In the genomic region with DNA sequence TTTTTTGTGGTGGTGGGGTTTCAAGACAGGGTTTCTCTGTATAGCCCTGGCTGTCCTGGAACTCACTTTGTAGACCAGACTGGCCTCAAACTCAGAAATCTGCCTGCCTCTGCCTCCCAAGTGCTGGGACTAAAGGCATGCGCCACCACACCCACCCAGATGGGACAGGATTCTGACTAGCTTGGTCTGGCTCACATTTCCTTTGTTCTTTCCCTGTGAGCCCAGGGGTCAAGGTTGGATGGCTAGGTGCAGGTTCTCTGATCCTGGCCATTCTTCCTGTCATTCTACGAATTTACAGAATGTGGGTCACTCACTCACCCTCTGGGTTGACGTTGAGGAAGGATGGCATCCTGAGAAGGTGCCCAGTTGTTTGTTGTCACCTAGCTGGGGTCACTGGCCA, we compare ENCODE assay signal across 8 mouse cellular contexts.
DNase-seq lines count a peak whose midpoint lies in the region; ATAC-seq and TF ChIP-seq lines count a peak whose summit lies in the region.
"Not testable (repeated sequence)": the region's sequence is repeated elsewhere in the genome, so short reads cannot be mapped to it uniquely, and the experiment has no call there.

No protein-coding gene starts in this region.

- not testable (repeated sequence) for H3K9me3 ChIP-seq in ES-Bruce4 (replicated peaks; ENCODE audit: control insufficient read depth, insufficient read depth, low read length, poor library complexity, severe bottlenecking); embryonic facial prominence, embryonic 13.5 days; hindbrain, embryonic 12.5 days (replicated peaks); kidney, embryonic 16.5 days (ENCODE audit: low read length); liver, embryonic 13.5 days (replicated peaks); midbrain, embryonic 14.5 days (ENCODE audit: control insufficient read depth, low read length); stomach, embryonic 16.5 days (replicated peaks; ENCODE audit: control insufficient read depth, low read length)

- peak overlapping the region; percentile 99 for H3K27ac ChIP-seq in ES-Bruce4 (ENCODE audit: insufficient read depth, low read length)
- H3K27ac ChIP-seq in embryonic facial prominence, embryonic 13.5 days = peak overlapping the region; percentile 64
- H3K27ac ChIP-seq in heart, adult 2 months = peak overlapping the region; percentile 13
- H3K27ac ChIP-seq in hindbrain, embryonic 12.5 days = peak overlapping the region; percentile 95
- H3K27ac ChIP-seq in kidney, embryonic 16.5 days (ENCODE audit: low read length) = peak overlapping the region; percentile 74; the same call in 1 of the 2 replicates
- peak overlapping the region; percentile 43; the same call in 1 of the 2 replicates for H3K27ac ChIP-seq in liver, embryonic 13.5 days
- peak overlapping the region; percentile 92 for H3K27ac ChIP-seq in midbrain, embryonic 14.5 days (replicated peaks; ENCODE audit: low read depth, low read length)
- H3K27ac ChIP-seq in stomach, embryonic 16.5 days (ENCODE audit: low read length) = peak overlapping the region; percentile 38

- ATAC-seq in embryonic facial prominence, embryonic 13.5 days (ENCODE audit: insufficient number of reproducible peaks, insufficient read depth, low FRiP score, low TSS enrichment, low read depth); hindbrain, embryonic 12.5 days (ENCODE audit: low FRiP score); kidney, embryonic 16.5 days (ENCODE audit: low FRiP score, low TSS enrichment); liver, embryonic 13.5 days (ENCODE audit: low read depth); midbrain, embryonic 14.5 days (ENCODE audit: low FRiP score, low TSS enrichment); stomach, embryonic 16.5 days (ENCODE audit: insufficient read depth, low FRiP score): not testable (repeated sequence)

- H3K36me3 ChIP-seq in ES-Bruce4 (ENCODE audit: control insufficient read depth, insufficient read depth, low read length, poor library complexity, severe bottlenecking); embryonic facial prominence, embryonic 13.5 days; heart, adult 2 months (ENCODE audit: control insufficient read depth, insufficient read depth, low read length); hindbrain, embryonic 12.5 days; kidney, embryonic 16.5 days (ENCODE audit: insufficient read depth, low read length); liver, embryonic 13.5 days; midbrain, embryonic 14.5 days (ENCODE audit: control insufficient read depth, insufficient read depth, low read length); stomach, embryonic 16.5 days (ENCODE audit: control insufficient read depth, insufficient read depth, low read length): not testable (repeated sequence)

- not testable (repeated sequence) for H3K4me3 ChIP-seq in ES-Bruce4 (ENCODE audit: low read depth, low read length); embryonic facial prominence, embryonic 13.5 days; heart, adult 2 months; hindbrain, embryonic 12.5 days; kidney, embryonic 16.5 days (ENCODE audit: low read length); liver, embryonic 13.5 days (replicated peaks); midbrain, embryonic 14.5 days (replicated peaks; ENCODE audit: low read depth, low read length); stomach, embryonic 16.5 days (replicated peaks; ENCODE audit: low read length)

- H3K9ac ChIP-seq in ES-Bruce4 (ENCODE audit: low read depth, poor library complexity, severe bottlenecking); heart, adult 2 months (ENCODE audit: low read depth, low read length); hindbrain, embryonic 12.5 days; kidney, embryonic 16.5 days (replicated peaks; ENCODE audit: low read length): not testable (repeated sequence)
- H3K9ac ChIP-seq in embryonic facial prominence, embryonic 13.5 days = peak overlapping the region; percentile 6; the same call in 1 of the 2 replicates
- 0 out of 2 replicates have a peak overlapping the region, but pooled peaks have one; percentile 20 for H3K9ac ChIP-seq in liver, embryonic 13.5 days
- H3K9ac ChIP-seq in midbrain, embryonic 14.5 days (replicated peaks; ENCODE audit: low read length) = peak overlapping the region; percentile 7; the same call in 1 of the 2 replicates
- H3K9ac ChIP-seq in stomach, embryonic 16.5 days (ENCODE audit: low read length) = peak overlapping the region; percentile 36; the same call in 1 of the 2 replicates

- peak; percentile 88 for TF ChIP-seq EP300 in ES-Bruce4 (IDR thresholded peaks at IDR 0.05; ENCODE audit: insufficient read depth, low read depth, low read length)
- TF ChIP-seq EP300 in heart, adult 2 months (IDR thresholded peaks at IDR 0.05; ENCODE audit: insufficient read depth, low read depth, low read length) = not testable (repeated sequence)

- 67% methylated on average over 3 of the region's 3 CpGs for WGBS in embryonic facial prominence, embryonic 13.5 days
- 82% methylated on average over 3 of the region's 3 CpGs for WGBS in heart, adult 2 months
- WGBS in hindbrain, embryonic 12.5 days = 60% methylated on average over 3 of the region's 3 CpGs
- WGBS in kidney, embryonic 16.5 days = 57% methylated on average over 3 of the region's 3 CpGs
- 48% methylated on average over 3 of the region's 3 CpGs for WGBS in liver, embryonic 13.5 days (ENCODE audit: insufficient replicate concordance)
- WGBS in midbrain, embryonic 14.5 days = 53% methylated on average over 3 of the region's 3 CpGs
- 81% methylated on average over 3 of the region's 3 CpGs for WGBS in stomach, embryonic 16.5 days

- intact Hi-C loops in heart, adult 2 months (cut with DNase I) = not testable (repeated sequence)

- TF ChIP-seq POLR2A in ES-Bruce4 (IDR thresholded peaks at IDR 0.05; ENCODE audit: insufficient read depth, low read length); heart, adult 2 months (IDR thresholded peaks at IDR 0.05; ENCODE audit: insufficient read depth, low read depth, low read length): not testable (repeated sequence)

- not testable (repeated sequence) for H3K4me2 ChIP-seq in embryonic facial prominence, embryonic 13.5 days; kidney, embryonic 16.5 days (replicated peaks; ENCODE audit: low read depth, low read length); midbrain, embryonic 14.5 days (ENCODE audit: low read length); stomach, embryonic 16.5 days (ENCODE audit: low read depth, low read length)
- 0 out of 2 replicates have a peak overlapping the region, but pooled peaks have one; percentile 11 for H3K4me2 ChIP-seq in hindbrain, embryonic 12.5 days (replicated peaks)
- 0 out of 2 replicates have a peak overlapping the region, but pooled peaks have one; percentile 66 for H3K4me2 ChIP-seq in liver, embryonic 13.5 days

- H3K79me2 ChIP-seq in heart, adult 2 months (replicated peaks; ENCODE audit: control insufficient read depth, insufficient read depth, low read length) = not testable (repeated sequence)

- DNase-seq in heart, adult 2 months; liver, embryonic 13.5 days; midbrain, embryonic 14.5 days: not testable (repeated sequence)

- TF ChIP-seq CTCF in ES-Bruce4 (IDR thresholded peaks at IDR 0.05; ENCODE audit: low read depth, low read length); heart, adult 2 months (IDR thresholded peaks at IDR 0.05): not testable (repeated sequence)

- H3K4me1 ChIP-seq in ES-Bruce4 (ENCODE audit: control insufficient read depth, insufficient read depth, low read length) = peaks cover 27% of the 10 kb centered on the region
- H3K4me1 ChIP-seq in embryonic facial prominence, embryonic 13.5 days = peaks cover 54% of the 10 kb centered on the region
- peaks cover 12% of the 10 kb centered on the region for H3K4me1 ChIP-seq in heart, adult 2 months (ENCODE audit: control insufficient read depth, insufficient read depth, low read length)
- H3K4me1 ChIP-seq in hindbrain, embryonic 12.5 days = peaks cover 52% of the 10 kb centered on the region
- H3K4me1 ChIP-seq in kidney, embryonic 16.5 days (ENCODE audit: insufficient read depth, low read length) = peaks cover 34% of the 10 kb centered on the region
- H3K4me1 ChIP-seq in liver, embryonic 13.5 days (replicated peaks) = peaks cover 66% of the 10 kb centered on the region
- H3K4me1 ChIP-seq in midbrain, embryonic 14.5 days (ENCODE audit: control insufficient read depth, insufficient read depth, low read length) = peaks cover 29% of the 10 kb centered on the region
- H3K4me1 ChIP-seq in stomach, embryonic 16.5 days (ENCODE audit: control insufficient read depth, insufficient read depth, low read length) = peaks cover 20% of the 10 kb centered on the region

- H3K27me3 ChIP-seq in ES-Bruce4 (ENCODE audit: control insufficient read depth, insufficient read depth, low read length, poor library complexity, severe bottlenecking); embryonic facial prominence, embryonic 13.5 days; heart, adult 2 months (ENCODE audit: control insufficient read depth, insufficient read depth, low read length); hindbrain, embryonic 12.5 days; kidney, embryonic 16.5 days (ENCODE audit: insufficient read depth, low read length); liver, embryonic 13.5 days; midbrain, embryonic 14.5 days (ENCODE audit: control insufficient read depth, insufficient read depth, low read length); stomach, embryonic 16.5 days (ENCODE audit: control insufficient read depth, insufficient read depth, low read length): not testable (repeated sequence)

Comparison
In these comparisons a context has a peak if more than half of its experiments do, and no peak if none do; other contexts are left out.
1. H3K27ac ChIP-seq: peak in every context shown above with its lines; median percentile 99 in ES-Bruce4; 95 in hindbrain, embryonic 12.5 days; 92 in midbrain, embryonic 14.5 days; 74 in kidney, embryonic 16.5 days; 64 in embryonic facial prominence, embryonic 13.5 days; 43 in liver, embryonic 13.5 days; 38 in stomach, embryonic 16.5 days; 13 in heart, adult 2 months.